In genomic region chr3:149295942-149296341, GRCm38 (mm10) we compare ENCODE assay signal across 11 mouse cellular contexts.
DNase-seq lines count a peak whose midpoint lies in the region; ATAC-seq lines count a peak whose summit lies in the region.
"Had no signal": no experiment of that assay in that cellular context is flagged by ENCODE, and none has a peak within 500 bp of the region (broad histone marks: within the 10 kb centered on the region; RNA-seq: fewer than 3 reads in every experiment).

No protein-coding gene starts in this region.

- no peaks in the 10 kb centered on the region for H3K9me3 ChIP-seq in embryonic facial prominence, embryonic 10.5 days
- no peaks in the 10 kb centered on the region for H3K9me3 ChIP-seq in hindbrain, embryonic 14.5 days (ENCODE audit: control insufficient read depth, low read length)
- H3K9me3 ChIP-seq in midbrain, embryonic 16.5 days (replicated peaks; ENCODE audit: control insufficient read depth, low read length, poor library complexity, severe bottlenecking), result no peaks in the 10 kb centered on the region
- no peaks in the 10 kb centered on the region for H3K9me3 ChIP-seq in kidney, embryonic 14.5 days (ENCODE audit: control insufficient read depth, low read length)
- no peaks in the 10 kb centered on the region for H3K9me3 ChIP-seq in liver, embryonic 12.5 days (replicated peaks)
- H3K9me3 ChIP-seq: heart, embryonic 10.5 days; liver, embryonic 13.5 days had no signal

- 19% methylated on average over 6 of the region's 7 CpGs for WGBS in embryonic facial prominence, embryonic 10.5 days
- 22% methylated on average over 6 of the region's 7 CpGs for WGBS in hindbrain, embryonic 14.5 days
- WGBS in midbrain, embryonic 16.5 days, result 21% methylated on average over 5 of the region's 7 CpGs
- WGBS in kidney, embryonic 14.5 days, result 67% methylated on average over 7 of the region's 7 CpGs
- 65% methylated on average over 6 of the region's 7 CpGs for WGBS in liver, embryonic 12.5 days (ENCODE audit: insufficient replicate concordance)

- H3K27ac ChIP-seq in embryonic facial prominence, embryonic 10.5 days (replicated peaks), result peak overlapping the region; percentile 65
- no peak overlapping the region for H3K27ac ChIP-seq in hindbrain, embryonic 14.5 days
- peak overlapping the region; percentile 35 for H3K27ac ChIP-seq in midbrain, embryonic 16.5 days (ENCODE audit: low read length)
- no peak overlapping the region for H3K27ac ChIP-seq in kidney, embryonic 14.5 days (ENCODE audit: low read depth, low read length)
- H3K27ac ChIP-seq in liver, embryonic 12.5 days, result no peak overlapping the region
- H3K27ac ChIP-seq: heart, embryonic 10.5 days; liver, embryonic 13.5 days had no signal

- peaks cover 7% of the 10 kb centered on the region; the same call in 1 of the 2 replicates for H3K27me3 ChIP-seq in embryonic facial prominence, embryonic 10.5 days (replicated peaks; ENCODE audit: low read depth, poor library complexity, severe bottlenecking)
- H3K27me3 ChIP-seq in hindbrain, embryonic 14.5 days (ENCODE audit: control insufficient read depth, insufficient read depth, low read length), result peaks cover 23% of the 10 kb centered on the region
- H3K27me3 ChIP-seq in midbrain, embryonic 16.5 days (ENCODE audit: control insufficient read depth, insufficient read depth, low read depth, low read length), result no peaks in the 10 kb centered on the region
- no peaks in the 10 kb centered on the region for H3K27me3 ChIP-seq in kidney, embryonic 14.5 days (ENCODE audit: control insufficient read depth, insufficient read depth, low read length)
- no peaks in the 10 kb centered on the region for H3K27me3 ChIP-seq in liver, embryonic 12.5 days (replicated peaks)
- H3K27me3 ChIP-seq: liver, embryonic 13.5 days had no signal

- peaks cover 33% of the 10 kb centered on the region for H3K4me1 ChIP-seq in embryonic facial prominence, embryonic 10.5 days
- H3K4me1 ChIP-seq in hindbrain, embryonic 14.5 days (replicated peaks; ENCODE audit: control insufficient read depth, insufficient read depth, low read length), result peaks cover 14% of the 10 kb centered on the region
- H3K4me1 ChIP-seq in midbrain, embryonic 16.5 days (ENCODE audit: control insufficient read depth, insufficient read depth, low read length), result peaks cover 11% of the 10 kb centered on the region
- H3K4me1 ChIP-seq in kidney, embryonic 14.5 days (ENCODE audit: control insufficient read depth, insufficient read depth, low read length), result no peaks in the 10 kb centered on the region
- H3K4me1 ChIP-seq in liver, embryonic 12.5 days, result no peaks in the 10 kb centered on the region
- H3K4me1 ChIP-seq: liver, embryonic 13.5 days had no signal

- no peak overlapping the region for H3K9ac ChIP-seq in hindbrain, embryonic 14.5 days
- H3K9ac ChIP-seq in midbrain, embryonic 16.5 days (ENCODE audit: low read depth, low read length), result no peak overlapping the region
- H3K9ac ChIP-seq in kidney, embryonic 14.5 days (ENCODE audit: low read depth, low read length), result no peak overlapping the region
- H3K9ac ChIP-seq in liver, embryonic 12.5 days, result no peak overlapping the region
- H3K9ac ChIP-seq: liver, embryonic 13.5 days had no signal

- no peak overlapping the region for H3K4me3 ChIP-seq in embryonic facial prominence, embryonic 10.5 days
- H3K4me3 ChIP-seq in hindbrain, embryonic 14.5 days (replicated peaks; ENCODE audit: low read length), result no peak overlapping the region
- no peak overlapping the region for H3K4me3 ChIP-seq in midbrain, embryonic 16.5 days (ENCODE audit: low read depth, low read length)
- no peak overlapping the region for H3K4me3 ChIP-seq in kidney, embryonic 14.5 days (ENCODE audit: low read length)
- H3K4me3 ChIP-seq in liver, embryonic 12.5 days, result no peak overlapping the region
- H3K4me3 ChIP-seq: heart, embryonic 10.5 days; liver, embryonic 13.5 days had no signal

- ATAC-seq in cerebellum, adult (ENCODE audit: insufficient number of reproducible peaks, low FRiP score, low TSS enrichment), result no peak
- ATAC-seq in hindbrain, embryonic 14.5 days (ENCODE audit: low FRiP score), result peak; percentile 74; the same call in 1 of the 2 replicates
- ATAC-seq in midbrain, embryonic 16.5 days, result peak; percentile 60
- no peak for ATAC-seq in kidney, embryonic 14.5 days (ENCODE audit: low FRiP score, low TSS enrichment)
- ATAC-seq in liver, embryonic 12.5 days, result no peak
- no peak for ATAC-seq in erythroblast, adult 5-6 weeks (replicated peaks; ENCODE audit: low FRiP score, poor library complexity, severe bottlenecking)

- no peak overlapping the region for H3K4me2 ChIP-seq in hindbrain, embryonic 14.5 days (replicated peaks)
- H3K4me2 ChIP-seq in midbrain, embryonic 16.5 days (ENCODE audit: low read length), result no peak overlapping the region
- no peak overlapping the region for H3K4me2 ChIP-seq in kidney, embryonic 14.5 days (replicated peaks; ENCODE audit: low read depth, low read length)
- H3K4me2 ChIP-seq in liver, embryonic 12.5 days, result no peak overlapping the region
- H3K4me2 ChIP-seq: liver, embryonic 13.5 days had no signal

- no peaks in the 10 kb centered on the region for H3K36me3 ChIP-seq in embryonic facial prominence, embryonic 10.5 days (replicated peaks)
- H3K36me3 ChIP-seq in hindbrain, embryonic 14.5 days (replicated peaks; ENCODE audit: control insufficient read depth, insufficient read depth), result no peaks in the 10 kb centered on the region
- H3K36me3 ChIP-seq in midbrain, embryonic 16.5 days (ENCODE audit: control insufficient read depth, insufficient read depth, low read length), result no peaks in the 10 kb centered on the region
- no peaks in the 10 kb centered on the region for H3K36me3 ChIP-seq in kidney, embryonic 14.5 days (ENCODE audit: control insufficient read depth, insufficient read depth, low read length)
- H3K36me3 ChIP-seq in liver, embryonic 12.5 days, result no peaks in the 10 kb centered on the region
- H3K36me3 ChIP-seq: heart, embryonic 10.5 days; liver, embryonic 13.5 days had no signal

- DNase-seq in cerebellum, postnatal 10 days, result peak; percentile 18 to 39
- peak; percentile 49 for DNase-seq in embryonic facial prominence, embryonic 10.5 days (ENCODE audit: low spot score)
- no peak for DNase-seq in hindbrain, embryonic 14.5 days (ENCODE audit: low spot score)
- DNase-seq: kidney, adult 8-10 months; liver, embryonic 13.5 days had no signal

Comparison
In these comparisons a context has a peak if more than half of its experiments do, and no peak if none do; other contexts are left out.
1. ATAC-seq: peak in hindbrain, embryonic 14.5 days (single experiment) and midbrain, embryonic 16.5 days (single experiment); none in cerebellum, adult (single experiment), kidney, embryonic 14.5 days (single experiment), liver, embryonic 12.5 days (single experiment) and erythroblast, adult 5-6 weeks (single experiment).
2. H3K27ac ChIP-seq: peak in embryonic facial prominence, embryonic 10.5 days (single experiment) and midbrain, embryonic 16.5 days (single experiment); none in hindbrain, embryonic 14.5 days (single experiment), kidney, embryonic 14.5 days (single experiment) and liver, embryonic 12.5 days (single experiment).